Comparison of ENCODE assay signal across 27 mouse cellular contexts in genomic region chr1:136190033-136190432, GRCm38 (mm10). TPM values are rescaled to one million over a fixed set of nuclear protein-coding genes. Genes with fewer than 3 reads are reported as not detected.
DNase-seq lines count a peak whose midpoint lies in the region; ATAC-seq and TF ChIP-seq lines count a peak whose summit lies in the region.
"Had no signal": no experiment of that assay in that cellular context is flagged by ENCODE, and none has a peak within 500 bp of the region (broad histone marks: within the 10 kb centered on the region; RNA-seq: fewer than 3 reads in every experiment).

No protein-coding gene starts in this region.

- peak; percentile 67 for DNase-seq in midbrain, embryonic 11.5 days (ENCODE audit: low spot score, missing footprints)
- DNase-seq in urinary bladder, postnatal 36 days (ENCODE audit: low spot score in 2 of 2), result no peak
- DNase-seq in frontal cortex, postnatal 14 days (ENCODE audit: low spot score in 2 of 2), result no peak
- DNase-seq: adrenal gland, adult 2 months; adrenal gland, postnatal 10 days; adrenal gland, postnatal 25 days; B cell, adult 2 months; cerebellum, adult 11 months; cerebellum, adult 18-20 months; cerebellum, adult 8-10 months; cerebellum, adult 9-11 months; cerebellum, postnatal 14 days; cerebellum, postnatal 36 days; embryo, embryonic 11 days had no signal

- no peaks in the 10 kb centered on the region for H3K9me3 ChIP-seq in midbrain, embryonic 11.5 days (ENCODE audit: control insufficient read depth, low read length)
- no peaks in the 10 kb centered on the region for H3K9me3 ChIP-seq in midbrain, embryonic 16.5 days (replicated peaks; ENCODE audit: control insufficient read depth, low read length, poor library complexity, severe bottlenecking)
- no peaks in the 10 kb centered on the region for H3K9me3 ChIP-seq in intestine, postnatal 0 days (ENCODE audit: control insufficient read depth)
- H3K9me3 ChIP-seq: embryonic facial prominence, embryonic 13.5 days; embryonic facial prominence, embryonic 15.5 days; forebrain, embryonic 10.5 days; forebrain, embryonic 12.5 days; G1E had no signal

- no peaks in the 10 kb centered on the region for H3K27me3 ChIP-seq in midbrain, embryonic 11.5 days (ENCODE audit: control insufficient read depth, insufficient read depth, low read length)
- H3K27me3 ChIP-seq in midbrain, embryonic 16.5 days (ENCODE audit: control insufficient read depth, insufficient read depth, low read depth, low read length), result no peaks in the 10 kb centered on the region
- no peaks in the 10 kb centered on the region for H3K27me3 ChIP-seq in intestine, postnatal 0 days (replicated peaks; ENCODE audit: control insufficient read depth, insufficient read depth, low read length)
- H3K27me3 ChIP-seq: embryonic facial prominence, embryonic 13.5 days; embryonic facial prominence, embryonic 15.5 days; forebrain, embryonic 12.5 days; Patski had no signal

- TF ChIP-seq CTCF in intestine, postnatal 0 days (IDR thresholded peaks at IDR 0.05; ENCODE audit: low read depth), result no peak

- H3K36me3 ChIP-seq in midbrain, embryonic 11.5 days (ENCODE audit: control insufficient read depth, insufficient read depth, low read length), result no peaks in the 10 kb centered on the region
- H3K36me3 ChIP-seq in midbrain, embryonic 16.5 days (ENCODE audit: control insufficient read depth, insufficient read depth, low read length), result no peaks in the 10 kb centered on the region
- H3K36me3 ChIP-seq in intestine, postnatal 0 days (ENCODE audit: control insufficient read depth, insufficient read depth), result no peaks in the 10 kb centered on the region
- H3K36me3 ChIP-seq: embryonic facial prominence, embryonic 13.5 days; embryonic facial prominence, embryonic 15.5 days; forebrain, embryonic 10.5 days; forebrain, embryonic 12.5 days; G1E had no signal

- ATAC-seq in midbrain, embryonic 11.5 days (ENCODE audit: low FRiP score), result no peak
- ATAC-seq in midbrain, embryonic 16.5 days, result no peak
- ATAC-seq in intestine, postnatal 0 days, result peak; percentile 79
- ATAC-seq: CD4-positive, CD25-positive, alpha-beta regulatory T cell, adult 4 months; forebrain, embryonic 14.5 days; forebrain, embryonic 16.5 days; Patski had no signal

- H3K9ac ChIP-seq in midbrain, embryonic 11.5 days (ENCODE audit: low read length), result no peak overlapping the region
- H3K9ac ChIP-seq in midbrain, embryonic 16.5 days (ENCODE audit: low read depth, low read length), result no peak overlapping the region
- no peak overlapping the region for H3K9ac ChIP-seq in intestine, postnatal 0 days (ENCODE audit: low read depth, low read length)
- H3K9ac ChIP-seq: embryonic facial prominence, embryonic 13.5 days; embryonic facial prominence, embryonic 15.5 days; forebrain, embryonic 12.5 days had no signal

- no peak overlapping the region for H3K4me2 ChIP-seq in midbrain, embryonic 11.5 days
- H3K4me2 ChIP-seq in midbrain, embryonic 16.5 days (ENCODE audit: low read length), result no peak overlapping the region
- H3K4me2 ChIP-seq in intestine, postnatal 0 days (replicated peaks; ENCODE audit: low read depth), result no peak overlapping the region
- H3K4me2 ChIP-seq: embryonic facial prominence, embryonic 13.5 days; embryonic facial prominence, embryonic 15.5 days; forebrain, embryonic 12.5 days had no signal

- no peaks in the 10 kb centered on the region for H3K4me1 ChIP-seq in midbrain, embryonic 11.5 days (ENCODE audit: control insufficient read depth, insufficient read depth, low read length)
- no peaks in the 10 kb centered on the region for H3K4me1 ChIP-seq in midbrain, embryonic 16.5 days (ENCODE audit: control insufficient read depth, insufficient read depth, low read length)
- 0 out of 2 replicates have a peak, but pooled peaks cover 5% of the 10 kb centered on the region for H3K4me1 ChIP-seq in intestine, postnatal 0 days (replicated peaks; ENCODE audit: control insufficient read depth, insufficient read depth, low read length)
- H3K4me1 ChIP-seq: embryonic facial prominence, embryonic 13.5 days; embryonic facial prominence, embryonic 15.5 days; forebrain, embryonic 10.5 days; forebrain, embryonic 12.5 days had no signal

- H3K4me3 ChIP-seq in midbrain, embryonic 11.5 days (ENCODE audit: low read depth, low read length), result no peak overlapping the region
- H3K4me3 ChIP-seq in midbrain, embryonic 16.5 days (ENCODE audit: low read depth, low read length), result no peak overlapping the region
- no peak overlapping the region for H3K4me3 ChIP-seq in intestine, postnatal 0 days (ENCODE audit: low read depth, low read length)
- H3K4me3 ChIP-seq: embryonic facial prominence, embryonic 13.5 days; embryonic facial prominence, embryonic 15.5 days; erythroblast, embryonic 14.5 days; forebrain, embryonic 10.5 days; forebrain, embryonic 12.5 days had no signal

- H3K27ac ChIP-seq in midbrain, embryonic 11.5 days (ENCODE audit: low read depth, low read length), result no peak overlapping the region
- no peak overlapping the region for H3K27ac ChIP-seq in midbrain, embryonic 16.5 days (ENCODE audit: low read length)
- no peak overlapping the region for H3K27ac ChIP-seq in intestine, postnatal 0 days (ENCODE audit: low read depth, low read length)
- H3K27ac ChIP-seq: embryonic facial prominence, embryonic 13.5 days; embryonic facial prominence, embryonic 15.5 days; forebrain, embryonic 10.5 days; forebrain, embryonic 12.5 days had no signal

- WGBS in midbrain, embryonic 11.5 days, result 94% methylated on average over 5 of the region's 5 CpGs
- 94% methylated on average over 5 of the region's 5 CpGs for WGBS in midbrain, embryonic 16.5 days
- 52% methylated on average over 5 of the region's 5 CpGs for WGBS in intestine, postnatal 0 days

RNA-seq across cellular contexts. Expression of gene Mroh3, which starts 22.6 kb away (rescaled TPM):
- polyA plus RNA-seq in midbrain, embryonic 11.5 days (2014; fragmentation: Nextera tagmentation; extraction: Ambion mirVana), result 0.73 and 0.75 TPM in 2 replicates
- polyA plus RNA-seq in midbrain, embryonic 16.5 days (2015; fragmentation: Nextera tagmentation; extraction: Ambion mirVana), result not detected in 2 replicates
- 0.04 and 0.25 TPM in 2 replicates for polyA plus RNA-seq in intestine, postnatal 0 days (2015; fragmentation: Nextera tagmentation; extraction: Ambion mirVana)
- polyA plus RNA-seq: adrenal gland, adult 2 months; CD4-positive, CD25-positive, alpha-beta regulatory T cell, adult 4 months; embryonic facial prominence, embryonic 11.5 days; embryonic facial prominence, embryonic 15.5 days; erythroblast, embryonic 14.5 days; forebrain, embryonic 14.5 days; G1E had no signal

RNA-seq across cellular contexts. Expression of gene Inava, which starts 44.0 kb away (rescaled TPM):
- polyA plus RNA-seq in midbrain, embryonic 11.5 days (2014; fragmentation: Nextera tagmentation; extraction: Ambion mirVana), result 10.8 and 12.7 TPM in 2 replicates
- polyA plus RNA-seq in midbrain, embryonic 16.5 days (2015; fragmentation: Nextera tagmentation; extraction: Ambion mirVana), result 1.5 and 3.0 TPM in 2 replicates
- 15.8 and 18.3 TPM in 2 replicates for polyA plus RNA-seq in intestine, postnatal 0 days (2015; fragmentation: Nextera tagmentation; extraction: Ambion mirVana)
- polyA plus RNA-seq: erythroblast, embryonic 14.5 days had no signal

RNA-seq across cellular contexts. Expression of gene Kif21b, which starts 58.8 kb away (rescaled TPM):
- 11.9 and 12.9 TPM in 2 replicates for polyA plus RNA-seq in midbrain, embryonic 11.5 days (2014; fragmentation: Nextera tagmentation; extraction: Ambion mirVana)
- polyA plus RNA-seq in midbrain, embryonic 16.5 days (2015; fragmentation: Nextera tagmentation; extraction: Ambion mirVana), result 47.9 and 55.7 TPM in 2 replicates
- 5.5 and 6.4 TPM in 2 replicates for polyA plus RNA-seq in intestine, postnatal 0 days (2015; fragmentation: Nextera tagmentation; extraction: Ambion mirVana)
